Mouse (Mus musculus) liver, adult 2 months (tissue): ENCODE results near the gene Usp4.

Experiments
- CTCF ChIP-seq: fragments of 200-500 bp; IDR thresholded peaks from 2 replicates; pipeline ENCODE4 v1.5.1; 2011; ENCODE audit warnings: low read depth, low read length, control low read depth
- POLR2A ChIP-seq: fragments of 200-500 bp; IDR thresholded peaks from 2 replicates; pipeline ENCODE4 v1.6.1; 2011; ENCODE audit warnings: low read length, control low read depth; ENCODE audit not compliant: insufficient read depth; ENCODE audit errors: extremely low read depth

GRCm38 (mm10) chr9:108338886-108339781 lies 8.5 kb upstream of the Usp4 start, which contains the start of gene Gpx1:
- TF ChIP-seq POLR2A (peak; percentile 99), CTCF (no peak)
